In the genomic region with DNA sequence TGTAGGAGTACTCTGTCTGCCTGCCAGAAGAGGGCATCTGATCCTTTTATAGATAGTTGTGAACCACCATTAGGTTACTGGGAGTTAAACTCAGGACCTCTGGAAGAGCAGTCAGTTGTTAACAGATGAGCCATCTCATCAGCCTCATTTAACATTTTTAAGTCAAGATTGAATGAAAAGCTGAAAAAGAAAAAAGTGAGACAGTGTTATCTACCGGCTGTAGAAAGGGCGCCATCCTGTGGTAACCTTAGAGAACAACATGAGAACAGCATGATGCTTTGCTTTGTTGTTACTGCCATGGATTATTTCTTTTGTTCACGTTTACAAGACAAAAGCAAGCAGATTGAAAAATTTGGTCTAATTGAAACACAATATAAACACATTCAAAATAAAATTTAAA, we compare ENCODE assay signal across 12 mouse cellular contexts. TPM values are rescaled to one million over a fixed set of nuclear protein-coding genes. Genes with fewer than 3 reads are reported as not detected.
DNase-seq lines count a peak whose midpoint lies in the region; ATAC-seq and TF ChIP-seq lines count a peak whose summit lies in the region.
"Had no signal": no experiment of that assay in that cellular context is flagged by ENCODE, and none has a peak within 500 bp of the region (broad histone marks: within the 10 kb centered on the region; RNA-seq: fewer than 3 reads in every experiment).

No protein-coding gene starts in this region.

- no peak for ATAC-seq in heart, postnatal 0 days (ENCODE audit: insufficient read depth, low read depth)
- no peak for ATAC-seq in heart, embryonic 11.5 days (replicated peaks; ENCODE audit: insufficient number of reproducible peaks, low FRiP score, low TSS enrichment)
- no peak for ATAC-seq in midbrain, embryonic 14.5 days (ENCODE audit: low FRiP score, low TSS enrichment)
- ATAC-seq in midbrain, embryonic 16.5 days, result no peak

- DNase-seq in heart, postnatal 0 days (ENCODE audit: low spot score), result no peak
- DNase-seq in midbrain, embryonic 14.5 days, result peak; percentile 35
- DNase-seq in NIH3T3 (ENCODE audit: low read depth), result peak; percentile 52
- DNase-seq in retina, postnatal 1 day, result peak; percentile 18
- no peak for DNase-seq in spleen, postnatal 4 days (ENCODE audit: low spot score in 2 of 2)
- DNase-seq in heart, adult 18-20 months, result no peak
- DNase-seq: gastrocnemius, postnatal 10 days; heart, postnatal 10 days; kidney, adult 8-10 months; layer of hippocampus, postnatal 36 days had no signal

- no peak overlapping the region for H3K9ac ChIP-seq in heart, postnatal 0 days (replicated peaks; ENCODE audit: low read depth, low read length)
- no peak overlapping the region for H3K9ac ChIP-seq in heart, embryonic 11.5 days (ENCODE audit: low read depth, low read length)
- no peak overlapping the region for H3K9ac ChIP-seq in midbrain, embryonic 14.5 days (replicated peaks; ENCODE audit: low read length)
- H3K9ac ChIP-seq in midbrain, embryonic 16.5 days (ENCODE audit: low read depth, low read length), result no peak overlapping the region

- no peak overlapping the region for H3K4me2 ChIP-seq in heart, postnatal 0 days (ENCODE audit: low read depth, low read length)
- H3K4me2 ChIP-seq in heart, embryonic 11.5 days, result no peak overlapping the region
- no peak overlapping the region for H3K4me2 ChIP-seq in midbrain, embryonic 14.5 days (ENCODE audit: low read length)
- no peak overlapping the region for H3K4me2 ChIP-seq in midbrain, embryonic 16.5 days (ENCODE audit: low read length)

- no peaks in the 10 kb centered on the region for H3K9me3 ChIP-seq in heart, postnatal 0 days (replicated peaks; ENCODE audit: control insufficient read depth, low read length)
- H3K9me3 ChIP-seq in heart, embryonic 11.5 days (replicated peaks; ENCODE audit: control insufficient read depth, low read length), result peaks cover 3% of the 10 kb centered on the region; the same call in 1 of the 2 replicates
- H3K9me3 ChIP-seq in midbrain, embryonic 14.5 days (ENCODE audit: control insufficient read depth, low read length), result no peaks in the 10 kb centered on the region
- no peaks in the 10 kb centered on the region for H3K9me3 ChIP-seq in midbrain, embryonic 16.5 days (replicated peaks; ENCODE audit: control insufficient read depth, low read length, poor library complexity, severe bottlenecking)

- peaks cover 6% of the 10 kb centered on the region; the same call in 1 of the 2 replicates for H3K36me3 ChIP-seq in heart, postnatal 0 days (replicated peaks; ENCODE audit: control insufficient read depth, insufficient read depth, low read length)
- no peaks in the 10 kb centered on the region for H3K36me3 ChIP-seq in heart, embryonic 11.5 days (ENCODE audit: control insufficient read depth, insufficient read depth, low read length)
- peaks cover 5% of the 10 kb centered on the region; the same call in 1 of the 2 replicates for H3K36me3 ChIP-seq in midbrain, embryonic 14.5 days (ENCODE audit: control insufficient read depth, insufficient read depth, low read length)
- H3K36me3 ChIP-seq in midbrain, embryonic 16.5 days (ENCODE audit: control insufficient read depth, insufficient read depth, low read length), result peaks cover 2% of the 10 kb centered on the region; the same call in 1 of the 2 replicates

- H3K27ac ChIP-seq in heart, postnatal 0 days (ENCODE audit: low read depth), result no peak overlapping the region
- H3K27ac ChIP-seq in heart, embryonic 11.5 days (ENCODE audit: low read depth, low read length), result no peak overlapping the region
- no peak overlapping the region for H3K27ac ChIP-seq in midbrain, embryonic 14.5 days (replicated peaks; ENCODE audit: low read depth, low read length)
- no peak overlapping the region for H3K27ac ChIP-seq in midbrain, embryonic 16.5 days (ENCODE audit: low read length)

- no peaks in the 10 kb centered on the region for H3K4me1 ChIP-seq in heart, postnatal 0 days (ENCODE audit: control insufficient read depth, insufficient read depth)
- H3K4me1 ChIP-seq in heart, embryonic 11.5 days (ENCODE audit: control insufficient read depth, insufficient read depth, low read length), result no peaks in the 10 kb centered on the region
- no peaks in the 10 kb centered on the region for H3K4me1 ChIP-seq in midbrain, embryonic 14.5 days (ENCODE audit: control insufficient read depth, insufficient read depth, low read length)
- no peaks in the 10 kb centered on the region for H3K4me1 ChIP-seq in midbrain, embryonic 16.5 days (ENCODE audit: control insufficient read depth, insufficient read depth, low read length)

- H3K4me3 ChIP-seq in heart, postnatal 0 days (ENCODE audit: low read depth, low read length), result no peak overlapping the region
- H3K4me3 ChIP-seq in heart, embryonic 11.5 days (ENCODE audit: low read depth, low read length), result no peak overlapping the region
- H3K4me3 ChIP-seq in midbrain, embryonic 14.5 days (replicated peaks; ENCODE audit: low read depth, low read length), result no peak overlapping the region
- H3K4me3 ChIP-seq in midbrain, embryonic 16.5 days (ENCODE audit: low read depth, low read length), result no peak overlapping the region

- no peaks in the 10 kb centered on the region for H3K27me3 ChIP-seq in heart, postnatal 0 days (ENCODE audit: control insufficient read depth, insufficient read depth, low read length)
- no peaks in the 10 kb centered on the region for H3K27me3 ChIP-seq in heart, embryonic 11.5 days (ENCODE audit: control insufficient read depth, insufficient read depth, low read length)
- no peaks in the 10 kb centered on the region for H3K27me3 ChIP-seq in midbrain, embryonic 14.5 days (ENCODE audit: control insufficient read depth, insufficient read depth, low read length)
- no peaks in the 10 kb centered on the region for H3K27me3 ChIP-seq in midbrain, embryonic 16.5 days (ENCODE audit: control insufficient read depth, insufficient read depth, low read depth, low read length)

- 46% methylated on average over 3 of the region's 3 CpGs for WGBS in heart, postnatal 0 days
- WGBS in heart, embryonic 11.5 days (ENCODE audit: insufficient replicate concordance), result 38% methylated on average over 3 of the region's 3 CpGs
- WGBS in midbrain, embryonic 14.5 days, result 44% methylated on average over 3 of the region's 3 CpGs
- 42% methylated on average over 3 of the region's 3 CpGs for WGBS in midbrain, embryonic 16.5 days

- TF ChIP-seq EP300 in heart, postnatal 0 days (IDR thresholded peaks at IDR 0.05; ENCODE audit: low read depth), result no peak

- TF ChIP-seq CTCF in heart, postnatal 0 days (IDR thresholded peaks at IDR 0.05; ENCODE audit: low read depth), result peak; percentile 12; the same call in 1 of the 2 replicates

RNA-seq across cellular contexts. Expression of a gene that starts 10.6 kb away (rescaled TPM):
- 67.2 and 94.8 TPM in 2 replicates for total RNA-seq in heart, postnatal 0 days (2014; rRNA removed; ENCODE audit: low replicate concordance)
- 21.3 and 22.0 TPM in 2 replicates for polyA plus RNA-seq in heart, postnatal 0 days (2015; fragmentation: Nextera tagmentation; extraction: Ambion mirVana)
- 22.5 and 26.7 TPM in 2 replicates for polyA plus RNA-seq in heart, embryonic 11.5 days (2014; fragmentation: Nextera tagmentation; extraction: Ambion mirVana)
- 31.6 and 41.1 TPM in 2 replicates for polyA plus RNA-seq in midbrain, embryonic 14.5 days (2014; fragmentation: Nextera tagmentation; extraction: Ambion mirVana)
- polyA plus RNA-seq in midbrain, embryonic 16.5 days (2015; fragmentation: Nextera tagmentation; extraction: Ambion mirVana), result 41.2 and 44.1 TPM in 2 replicates
- 10 to 100 TPM; 21.3 to 23.6 TPM for total RNA-seq in heart, adult 18-20 months (2021)

Comparison
In these comparisons a context has a peak if more than half of its experiments do, and no peak if none do; other contexts are left out.
1. DNase-seq: peak in midbrain, embryonic 14.5 days (single experiment), NIH3T3 (single experiment) and retina, postnatal 1 day (single experiment); none in heart, postnatal 0 days (single experiment), spleen, postnatal 4 days (0 of 2) and heart, adult 18-20 months (0 of 2).